In genomic region chr4:153064021-153064605, GRCm38 (mm10) we compare ENCODE assay signal across 23 mouse cellular contexts.
DNase-seq lines count a peak whose midpoint lies in the region; ATAC-seq and TF ChIP-seq lines count a peak whose summit lies in the region.
"Had no signal": no experiment of that assay in that cellular context is flagged by ENCODE, and none has a peak within 500 bp of the region (broad histone marks: within the 10 kb centered on the region; RNA-seq: fewer than 3 reads in every experiment).

No protein-coding gene starts in this region.

- peak; percentile 17; the same call in 1 of the 2 replicates for TF ChIP-seq CTCF in hindbrain, postnatal 0 days (IDR thresholded peaks at IDR 0.05; ENCODE audit: low read depth)

- ATAC-seq in forebrain, embryonic 15.5 days (replicated peaks) = peak; percentile 77
- no peak for ATAC-seq in hindbrain, postnatal 0 days
- ATAC-seq in neural tube, embryonic 13.5 days (ENCODE audit: low read depth) = 0 out of 2 replicates have a peak, but pooled peaks have one; percentile 41
- ATAC-seq: CD4-positive, CD25-positive, alpha-beta regulatory T cell, adult 4 months; intestine, embryonic 16.5 days; midbrain, embryonic 16.5 days had no signal

- no peaks in the 10 kb centered on the region for H3K27me3 ChIP-seq in forebrain, embryonic 15.5 days
- no peaks in the 10 kb centered on the region for H3K27me3 ChIP-seq in forebrain, embryonic 10.5 days (ENCODE audit: poor library complexity, severe bottlenecking)
- H3K27me3 ChIP-seq in hindbrain, postnatal 0 days (ENCODE audit: insufficient read depth, low read length) = no peaks in the 10 kb centered on the region
- no peaks in the 10 kb centered on the region for H3K27me3 ChIP-seq in hindbrain, embryonic 10.5 days (ENCODE audit: insufficient read depth, poor library complexity, severe bottlenecking)
- no peaks in the 10 kb centered on the region for H3K27me3 ChIP-seq in neural tube, embryonic 13.5 days
- H3K27me3 ChIP-seq: embryonic facial prominence, embryonic 12.5 days; hindbrain, embryonic 15.5 days; liver, embryonic 13.5 days had no signal

- no peaks in the 10 kb centered on the region for H3K9me3 ChIP-seq in forebrain, embryonic 15.5 days
- H3K9me3 ChIP-seq in forebrain, embryonic 10.5 days = no peaks in the 10 kb centered on the region
- no peaks in the 10 kb centered on the region for H3K9me3 ChIP-seq in hindbrain, postnatal 0 days (ENCODE audit: low read length)
- H3K9me3 ChIP-seq in hindbrain, embryonic 10.5 days = no peaks in the 10 kb centered on the region
- H3K9me3 ChIP-seq in neural tube, embryonic 13.5 days = no peaks in the 10 kb centered on the region
- H3K9me3 ChIP-seq: embryonic facial prominence, embryonic 12.5 days; hindbrain, embryonic 15.5 days had no signal

- peaks cover 8% of the 10 kb centered on the region; the same call in 1 of the 2 replicates for H3K4me1 ChIP-seq in forebrain, embryonic 15.5 days
- H3K4me1 ChIP-seq in forebrain, embryonic 10.5 days = no peaks in the 10 kb centered on the region
- no peaks in the 10 kb centered on the region for H3K4me1 ChIP-seq in hindbrain, postnatal 0 days (ENCODE audit: insufficient read depth, low read length)
- H3K4me1 ChIP-seq in hindbrain, embryonic 10.5 days (replicated peaks) = peaks cover 2% of the 10 kb centered on the region; the same call in 1 of the 2 replicates
- H3K4me1 ChIP-seq in neural tube, embryonic 13.5 days (replicated peaks) = peaks cover 22% of the 10 kb centered on the region
- H3K4me1 ChIP-seq: embryonic facial prominence, embryonic 12.5 days; liver, embryonic 13.5 days had no signal

- H3K4me3 ChIP-seq in forebrain, embryonic 15.5 days = no peak overlapping the region
- H3K4me3 ChIP-seq in forebrain, embryonic 10.5 days = no peak overlapping the region
- H3K4me3 ChIP-seq in hindbrain, postnatal 0 days (ENCODE audit: low read length) = no peak overlapping the region
- no peak overlapping the region for H3K4me3 ChIP-seq in hindbrain, embryonic 10.5 days
- H3K4me3 ChIP-seq in neural tube, embryonic 13.5 days = no peak overlapping the region
- H3K4me3 ChIP-seq: embryonic facial prominence, embryonic 12.5 days; hindbrain, embryonic 15.5 days; left cerebral cortex, adult 2 months; liver, embryonic 13.5 days had no signal

- peak overlapping the region; percentile 58 for H3K27ac ChIP-seq in forebrain, embryonic 15.5 days (replicated peaks)
- no peak overlapping the region for H3K27ac ChIP-seq in forebrain, embryonic 10.5 days
- no peak overlapping the region for H3K27ac ChIP-seq in hindbrain, postnatal 0 days
- H3K27ac ChIP-seq in hindbrain, embryonic 10.5 days = no peak overlapping the region
- 0 out of 2 replicates have a peak overlapping the region, but pooled peaks have one; percentile 3 for H3K27ac ChIP-seq in neural tube, embryonic 13.5 days (replicated peaks)
- H3K27ac ChIP-seq: embryonic facial prominence, embryonic 12.5 days; hindbrain, embryonic 15.5 days; left cerebral cortex, adult 2 months; liver, embryonic 13.5 days; stomach, postnatal 0 days had no signal

- H3K36me3 ChIP-seq in forebrain, embryonic 15.5 days = no peaks in the 10 kb centered on the region
- H3K36me3 ChIP-seq in forebrain, embryonic 10.5 days (replicated peaks) = no peaks in the 10 kb centered on the region
- H3K36me3 ChIP-seq in hindbrain, postnatal 0 days (ENCODE audit: insufficient read depth, low read length) = no peaks in the 10 kb centered on the region
- no peaks in the 10 kb centered on the region for H3K36me3 ChIP-seq in hindbrain, embryonic 10.5 days
- H3K36me3 ChIP-seq in neural tube, embryonic 13.5 days = no peaks in the 10 kb centered on the region
- H3K36me3 ChIP-seq: embryonic facial prominence, embryonic 12.5 days; hindbrain, embryonic 15.5 days; liver, embryonic 13.5 days had no signal

- 43% methylated on average over 14 of the region's 14 CpGs for WGBS in forebrain, embryonic 15.5 days
- 79% methylated on average over 14 of the region's 14 CpGs for WGBS in forebrain, embryonic 10.5 days
- WGBS in hindbrain, postnatal 0 days = 53% methylated on average over 14 of the region's 14 CpGs
- 72% methylated on average over 14 of the region's 14 CpGs for WGBS in hindbrain, embryonic 10.5 days
- WGBS in neural tube, embryonic 13.5 days = 61% methylated on average over 14 of the region's 14 CpGs

- no peak overlapping the region for H3K9ac ChIP-seq in forebrain, embryonic 15.5 days (replicated peaks)
- no peak overlapping the region for H3K9ac ChIP-seq in hindbrain, postnatal 0 days (replicated peaks; ENCODE audit: low read length)
- H3K9ac ChIP-seq in neural tube, embryonic 13.5 days = no peak overlapping the region
- H3K9ac ChIP-seq: embryonic facial prominence, embryonic 12.5 days; hindbrain, embryonic 15.5 days; liver, embryonic 13.5 days had no signal

- DNase-seq in forebrain, embryonic 10.5 days (ENCODE audit: extremely low spot score, low spot score) = no peak
- no peak for DNase-seq in hindbrain, postnatal 0 days (ENCODE audit: low spot score)
- no peak for DNase-seq in hindbrain, embryonic 10.5 days (ENCODE audit: low spot score)
- DNase-seq in neural tube, embryonic 10.5 days (ENCODE audit: extremely low spot score, low spot score) = no peak
- no peak for DNase-seq in left cerebral cortex, adult 11 months (ENCODE audit: low spot score)
- DNase-seq: cerebellum, adult 18-20 months; cerebellum, postnatal 14 days; gastrocnemius, postnatal 36 days; kidney, postnatal 36 days; layer of hippocampus, adult 9-11 months; liver, embryonic 13.5 days; lung, adult 2 months; lung, postnatal 36 days; right cerebral cortex, postnatal 14 days had no signal

- no peak overlapping the region for H3K4me2 ChIP-seq in forebrain, embryonic 15.5 days (replicated peaks)
- no peak overlapping the region for H3K4me2 ChIP-seq in hindbrain, postnatal 0 days (ENCODE audit: low read depth, low read length)
- H3K4me2 ChIP-seq in neural tube, embryonic 13.5 days = no peak overlapping the region
- H3K4me2 ChIP-seq: embryonic facial prominence, embryonic 12.5 days; hindbrain, embryonic 15.5 days; liver, embryonic 13.5 days had no signal

Comparison
In these comparisons a context has a peak if more than half of its experiments do, and no peak if none do; other contexts are left out.
1. H3K27ac ChIP-seq: peak in forebrain, embryonic 15.5 days (single experiment) and neural tube, embryonic 13.5 days (single experiment); none in forebrain, embryonic 10.5 days (single experiment), hindbrain, postnatal 0 days (single experiment) and hindbrain, embryonic 10.5 days (single experiment).